Mouse (Mus musculus) G1E (cell line): ENCODE measurements around the gene Notum. TPM values are rescaled to one million over a fixed set of nuclear protein-coding genes. Genes with fewer than 3 reads are reported as not detected.

Experiments
- ATAC-seq: 2 replicates; pipeline ENCODE4 v1.8.0; 2016; ENCODE audit warnings: mild to moderate bottlenecking; ENCODE audit not compliant: insufficient number of reproducible peaks, poor library complexity, low FRiP score, severe bottlenecking; ENCODE audit errors: extremely low read depth
- DNase-seq: peaks from one replicate; pipeline ENCODE4 v3.0.0; 2012; ENCODE audit warnings: low spot score
- H3K27me3 ChIP-seq: 2 replicates; pipeline ENCODE4 v1.6.1; 2012; ENCODE audit warnings: mild to moderate bottlenecking, low read length, inconsistent platforms; ENCODE audit not compliant: insufficient read depth
- H3K36me3 ChIP-seq: replicated peaks from 2 replicates; pipeline ENCODE3; 2012; ENCODE audit warnings: mild to moderate bottlenecking, inconsistent platforms
- H3K4me1 ChIP-seq: 2 replicates; pipeline ENCODE4 v1.6.1; 2012; ENCODE audit warnings: low read depth, low read length, inconsistent platforms, mixed read lengths; ENCODE audit not compliant: insufficient read depth
- H3K4me3 ChIP-seq: 2 replicates; pipeline ENCODE4 v1.5.1; 2012; ENCODE audit warnings: low read depth, mild to moderate bottlenecking, inconsistent platforms, low read length, moderate library complexity, mixed read lengths
- H3K9me3 ChIP-seq: replicated peaks from 2 replicates; pipeline ENCODE4 v1.6.1; 2012; ENCODE audit warnings: inconsistent platforms
- CTCF ChIP-seq: IDR thresholded peaks from 2 replicates; pipeline ENCODE4 v1.5.1; 2012; ENCODE audit warnings: low read depth, low read length, inconsistent platforms, mixed read lengths
- GATA1 ChIP-seq: IDR thresholded peaks from 2 replicates; pipeline ENCODE4 v1.6.1; 2012; ENCODE audit warnings: borderline replicate concordance, low read length, inconsistent platforms, mixed read lengths
- GATA2 ChIP-seq: IDR thresholded peaks from 2 replicates; pipeline ENCODE4 v1.6.1; 2012; ENCODE audit warnings: low read depth, low read length, inconsistent platforms, borderline replicate concordance
- POLR2AphosphoS5 ChIP-seq: IDR thresholded peaks from 2 replicates; pipeline ENCODE4 v1.6.1; 2012; ENCODE audit warnings: low read depth, low read length, inconsistent platforms; ENCODE audit not compliant: insufficient replicate concordance
- TAL1 ChIP-seq: conservative IDR thresholded peaks from 2 replicates; pipeline ENCODE4 v1.6.1; 2012; ENCODE audit warnings: low read depth, low read length, inconsistent platforms, mixed read lengths
- polyA plus RNA-seq: library from polyadenylated mRNA; stranded (reverse); fragments of >175 nt; gene quantifications from 2 replicates; pipeline ENCODE4 v1.2.3, GENCODE M21; 2012
- total RNA-seq, 2 experiments: library from RNA; stranded (forward) in 1 of 2; stranded (reverse) in 1 of 2; fragments of 200-1000 nt in 1 of 2; fragments of >200 nt in 1 of 2; fragmentation: Nextera tagmentation in 1 of 2; gene quantifications; 2 replicates each; pipeline ENCODE4 v1.2.3; 2014 to 2017

The Notum gene
- total and polyA plus RNA-seq, 3 experiments, result 0.16 TPM; not detected in 2

- H3K36me3 ChIP-seq, result peaks cover 99% of the 10 kb centered on the region
- no peak for DNase-seq
Observed at GRCm38 (mm10) chr11:120606764-120607163, 54.2 kb downstream of the Notum start.

DNA sequence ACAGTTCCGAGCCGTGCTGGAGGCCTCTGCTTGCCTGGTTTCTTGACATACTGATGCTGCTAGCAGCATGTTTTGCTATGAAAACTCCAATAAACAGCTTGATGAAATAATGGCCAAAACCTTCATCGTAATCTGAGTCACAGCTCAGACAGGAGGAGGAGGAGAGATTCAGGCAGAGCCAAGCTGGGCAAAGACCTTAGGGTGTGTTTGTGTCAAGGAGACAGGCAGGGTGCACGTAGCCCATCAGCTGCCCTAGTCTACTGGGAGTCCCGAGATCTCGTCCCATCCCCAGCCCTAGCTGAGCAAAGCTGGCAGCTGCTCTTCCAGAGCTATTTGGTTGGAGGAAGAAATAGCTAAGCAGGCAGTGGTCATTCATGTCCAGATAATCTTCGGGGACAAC lies 55.3 kb downstream of the Notum start:
- DNase-seq (no peak), ATAC-seq (no peak)
- H3K9me3 ChIP-seq, result no peaks in the 10 kb centered on the region
- H3K27me3 ChIP-seq, result no peaks in the 10 kb centered on the region
- H3K36me3 ChIP-seq, result peaks cover 98% of the 10 kb centered on the region
- TF ChIP-seq POLR2AphosphoS5, result no peak
- TF ChIP-seq TAL1, result no peak
- no peak for TF ChIP-seq CTCF
- TF ChIP-seq GATA1, result no peak
- no peak overlapping the region for H3K4me3 ChIP-seq
- peaks cover 53% of the 10 kb centered on the region for H3K4me1 ChIP-seq

More at GRCm38 (mm10) chr11:120606764-120607163, 54.2 kb downstream of the Notum start:
- no peak for ATAC-seq
- no peak for TF ChIP-seq GATA1
- TF ChIP-seq CTCF, result no peak
- no peak for TF ChIP-seq POLR2AphosphoS5
- TF ChIP-seq GATA2, result no peak
- TF ChIP-seq TAL1, result no peak
- no peak overlapping the region for H3K4me3 ChIP-seq
- no peaks in the 10 kb centered on the region for H3K27me3 ChIP-seq
- H3K4me1 ChIP-seq, result peaks cover 50% of the 10 kb centered on the region
- no peaks in the 10 kb centered on the region for H3K9me3 ChIP-seq

Other genes with a start within 250 kb of the Notum start
Only the 20 nearest of the 32 such genes appear.
- gene Mcrip1, start 111.4 kb downstream of the Notum start, total RNA-seq (2014; fragmentation: Nextera tagmentation), result 53.8 and 64.3 TPM in 2 replicates
- gene Mcrip1, start 111.4 kb downstream of the Notum start, total RNA-seq (2017), result 19.2 and 20.9 TPM in 2 replicates
- 176 and 205 TPM in 2 replicates for gene Mcrip1, start 111.4 kb downstream of the Notum start, polyA plus RNA-seq
- not detected in 2 replicates for gene Ppp1r27, start 110.0 kb downstream of the Notum start, total RNA-seq (2014; fragmentation: Nextera tagmentation)
- not detected in 2 replicates for gene Ppp1r27, start 110.0 kb downstream of the Notum start, total RNA-seq (2017)
- gene Ppp1r27, start 110.0 kb downstream of the Notum start, polyA plus RNA-seq, result not detected in 2 replicates
- gene P4hb, start 87.9 kb downstream of the Notum start, total RNA-seq (2014; fragmentation: Nextera tagmentation), result 268 and 289 TPM in 2 replicates
- gene P4hb, start 87.9 kb downstream of the Notum start, total RNA-seq (2017), result 411 and 414 TPM in 2 replicates
- gene P4hb, start 87.9 kb downstream of the Notum start, polyA plus RNA-seq, result 516 and 719 TPM in 2 replicates
- gene Arhgdia, start 79.6 kb downstream of the Notum start, total RNA-seq (2014; fragmentation: Nextera tagmentation), result 354 and 381 TPM in 2 replicates
- 155 and 158 TPM in 2 replicates for gene Arhgdia, start 79.6 kb downstream of the Notum start, total RNA-seq (2017)
- 1,000 and 1,072 TPM in 2 replicates for gene Arhgdia, start 79.6 kb downstream of the Notum start, polyA plus RNA-seq
- 89.8 and 122 TPM in 2 replicates for gene Alyref, start 62.8 kb downstream of the Notum start, total RNA-seq (2014; fragmentation: Nextera tagmentation)
- gene Alyref, start 62.8 kb downstream of the Notum start, total RNA-seq (2017), result 270 and 280 TPM in 2 replicates
- gene Alyref, start 62.8 kb downstream of the Notum start, polyA plus RNA-seq, result 505 and 623 TPM in 2 replicates
- 83.1 and 83.8 TPM in 2 replicates for gene Anapc11, start 62.8 kb downstream of the Notum start, total RNA-seq (2014; fragmentation: Nextera tagmentation)
- 62.3 and 69.3 TPM in 2 replicates for gene Anapc11, start 62.8 kb downstream of the Notum start, total RNA-seq (2017)
- 176 and 212 TPM in 2 replicates for gene Anapc11, start 62.8 kb downstream of the Notum start, polyA plus RNA-seq
- gene Npb, start 52.7 kb downstream of the Notum start, total RNA-seq (2014; fragmentation: Nextera tagmentation), result 1.9 and 2.6 TPM in 2 replicates
- gene Npb, start 52.7 kb downstream of the Notum start, total RNA-seq (2017), result 0.58 TPM in 1 of 2 replicates, not detected in the other
- 3.2 and 3.8 TPM in 2 replicates for gene Npb, start 52.7 kb downstream of the Notum start, polyA plus RNA-seq
- gene Pcyt2, start 43.2 kb downstream of the Notum start, total RNA-seq (2014; fragmentation: Nextera tagmentation), result 29.0 and 43.1 TPM in 2 replicates
- gene Pcyt2, start 43.2 kb downstream of the Notum start, total RNA-seq (2017), result 102 and 119 TPM in 2 replicates
- 129 and 146 TPM in 2 replicates for gene Pcyt2, start 43.2 kb downstream of the Notum start, polyA plus RNA-seq
- 28.9 and 35.3 TPM in 2 replicates for gene Sirt7, start 35.9 kb downstream of the Notum start, total RNA-seq (2014; fragmentation: Nextera tagmentation)
- gene Sirt7, start 35.9 kb downstream of the Notum start, total RNA-seq (2017), result 74.5 and 96.2 TPM in 2 replicates
- 169 and 256 TPM in 2 replicates for gene Sirt7, start 35.9 kb downstream of the Notum start, polyA plus RNA-seq
- gene Mafg, start 27.6 kb downstream of the Notum start, total RNA-seq (2014; fragmentation: Nextera tagmentation), result 16.3 and 17.5 TPM in 2 replicates
- gene Mafg, start 27.6 kb downstream of the Notum start, total RNA-seq (2017), result 18.9 and 21.9 TPM in 2 replicates
- gene Mafg, start 27.6 kb downstream of the Notum start, polyA plus RNA-seq, result 29.2 and 38.9 TPM in 2 replicates
- 14.7 and 14.8 TPM in 2 replicates for gene Pycr1, start 17.4 kb downstream of the Notum start, total RNA-seq (2014; fragmentation: Nextera tagmentation)
- 1.0 and 1.5 TPM in 2 replicates for gene Pycr1, start 17.4 kb downstream of the Notum start, total RNA-seq (2017)
- gene Pycr1, start 17.4 kb downstream of the Notum start, polyA plus RNA-seq, result 1.9 and 2.4 TPM in 2 replicates
- gene Myadml2, start 13.0 kb downstream of the Notum start, total RNA-seq (2014; fragmentation: Nextera tagmentation), result not detected in 2 replicates
- gene Myadml2, start 13.0 kb downstream of the Notum start, total RNA-seq (2017), result not detected in 2 replicates
- not detected in 2 replicates for gene Myadml2, start 13.0 kb downstream of the Notum start, polyA plus RNA-seq
- gene Aspscr1, start 11.8 kb upstream of the Notum start, total RNA-seq (2014; fragmentation: Nextera tagmentation), result 57.0 and 79.7 TPM in 2 replicates
- 39.2 and 43.2 TPM in 2 replicates for gene Aspscr1, start 11.8 kb upstream of the Notum start, total RNA-seq (2017)
- 248 and 301 TPM in 2 replicates for gene Aspscr1, start 11.8 kb upstream of the Notum start, polyA plus RNA-seq
- gene Cenpx, start 52.6 kb upstream of the Notum start, total RNA-seq (2014; fragmentation: Nextera tagmentation), result 250 and 284 TPM in 2 replicates
- 67.2 and 81.2 TPM in 2 replicates for gene Cenpx, start 52.6 kb upstream of the Notum start, total RNA-seq (2017)
- 60.9 and 158 TPM in 2 replicates for gene Cenpx, start 52.6 kb upstream of the Notum start, polyA plus RNA-seq
- gene Lrrc45, start 52.8 kb upstream of the Notum start, total RNA-seq (2014; fragmentation: Nextera tagmentation), result 6.4 and 12.1 TPM in 2 replicates
- 20.0 and 22.2 TPM in 2 replicates for gene Lrrc45, start 52.8 kb upstream of the Notum start, total RNA-seq (2017)
- 23.3 and 25.4 TPM in 2 replicates for gene Lrrc45, start 52.8 kb upstream of the Notum start, polyA plus RNA-seq
- gene Rac3, start 60.3 kb upstream of the Notum start, total RNA-seq (2014; fragmentation: Nextera tagmentation), result 2.1 TPM in 1 of 2 replicates, not detected in the other
- 0.66 and 0.81 TPM in 2 replicates for gene Rac3, start 60.3 kb upstream of the Notum start, total RNA-seq (2017)
- 1.3 and 2.6 TPM in 2 replicates for gene Rac3, start 60.3 kb upstream of the Notum start, polyA plus RNA-seq
- 16.6 and 37.5 TPM in 2 replicates for gene Dcxr, start 66.1 kb upstream of the Notum start, total RNA-seq (2014; fragmentation: Nextera tagmentation)
- 13.1 and 18.4 TPM in 2 replicates for gene Dcxr, start 66.1 kb upstream of the Notum start, total RNA-seq (2017)
- gene Dcxr, start 66.1 kb upstream of the Notum start, polyA plus RNA-seq, result 21.0 and 24.2 TPM in 2 replicates
- not detected in 2 replicates for gene Cbr2, start 70.9 kb upstream of the Notum start, total RNA-seq (2014; fragmentation: Nextera tagmentation)
- not detected in 2 replicates for gene Cbr2, start 70.9 kb upstream of the Notum start, total RNA-seq (2017)
- not detected in 2 replicates for gene Cbr2, start 70.9 kb upstream of the Notum start, polyA plus RNA-seq
- gene Hmga1b, start 101.6 kb upstream of the Notum start, total RNA-seq (2014; fragmentation: Nextera tagmentation), result 568 and 661 TPM in 2 replicates
- 112 and 114 TPM in 2 replicates for gene Hmga1b, start 101.6 kb upstream of the Notum start, total RNA-seq (2017)
- gene Hmga1b, start 101.6 kb upstream of the Notum start, polyA plus RNA-seq, result 2,501 and 3,141 TPM in 2 replicates
- gene Rfng, start 123.0 kb upstream of the Notum start, total RNA-seq (2014; fragmentation: Nextera tagmentation), result 18.4 and 24.2 TPM in 2 replicates
- gene Rfng, start 123.0 kb upstream of the Notum start, total RNA-seq (2017), result 3.5 and 4.1 TPM in 2 replicates
- gene Rfng, start 123.0 kb upstream of the Notum start, polyA plus RNA-seq, result 55.0 and 67.6 TPM in 2 replicates